Comparison of ENCODE assay signal across 8 mouse cellular contexts in genomic region chr1:75381482-75382355, GRCm38 (mm10). TPM values are rescaled to one million over a fixed set of nuclear protein-coding genes. Genes with fewer than 3 reads are reported as not detected.
A peak's percentile ranks its signal among the peaks of the same experiment; 100 is the strongest.
DNase-seq lines count a peak whose midpoint lies in the region; ATAC-seq and TF ChIP-seq lines count a peak whose summit lies in the region.

No protein-coding gene starts in this region.

- no peaks in the 10 kb centered on the region for H3K27me3 ChIP-seq in kidney, adult 2 months (replicated peaks; ENCODE audit: control insufficient read depth, insufficient read depth, low read length)
- peaks cover 3% of the 10 kb centered on the region; the same call in 1 of the 2 replicates for H3K27me3 ChIP-seq in heart, embryonic 14.5 days (ENCODE audit: control insufficient read depth, insufficient read depth, low read length)
- peaks cover 30% of the 10 kb centered on the region for H3K27me3 ChIP-seq in limb, embryonic 12.5 days
- H3K27me3 ChIP-seq in neural tube, embryonic 12.5 days (replicated peaks): peaks cover 31% of the 10 kb centered on the region

- no peaks in the 10 kb centered on the region for H3K36me3 ChIP-seq in kidney, adult 2 months (ENCODE audit: control insufficient read depth, insufficient read depth, low read length)
- peaks cover 2% of the 10 kb centered on the region; the same call in 1 of the 2 replicates for H3K36me3 ChIP-seq in ES-E14 (ENCODE audit: control insufficient read depth, insufficient read depth, low read length, poor library complexity, severe bottlenecking)
- H3K36me3 ChIP-seq in heart, embryonic 14.5 days (ENCODE audit: control insufficient read depth, insufficient read depth, low read length): peaks cover 12% of the 10 kb centered on the region
- H3K36me3 ChIP-seq in limb, embryonic 12.5 days: peaks cover 10% of the 10 kb centered on the region
- H3K36me3 ChIP-seq in neural tube, embryonic 12.5 days: no peaks in the 10 kb centered on the region; the same call in 1 of the 2 replicates

- H3K9ac ChIP-seq in ES-E14 (ENCODE audit: insufficient read depth, low read depth, low read length, poor library complexity, severe bottlenecking): peak overlapping the region; percentile 63
- peak overlapping the region; percentile 94 for H3K9ac ChIP-seq in heart, embryonic 14.5 days (ENCODE audit: low read length)
- H3K9ac ChIP-seq in limb, embryonic 12.5 days (replicated peaks): peak overlapping the region; percentile 87
- H3K9ac ChIP-seq in neural tube, embryonic 12.5 days: peak overlapping the region; percentile 84

- peak overlapping the region; percentile 47 for H3K4me3 ChIP-seq in kidney, adult 2 months (ENCODE audit: insufficient read depth, low read depth, low read length)
- H3K4me3 ChIP-seq in ES-E14 (ENCODE audit: insufficient read depth in 1 of 2, low read depth in 1 of 2, low read length in 2 of 2, poor library complexity in 1 of 2, severe bottlenecking in 1 of 2): peak overlapping the region; percentile 69 to 85
- H3K4me3 ChIP-seq in heart, embryonic 14.5 days (ENCODE audit: control insufficient read depth in 1 of 2, insufficient read depth in 1 of 2, low read depth in 1 of 2, low read length in 2 of 2): peak overlapping the region; percentile 57 to 68
- peak overlapping the region; percentile 86 for H3K4me3 ChIP-seq in limb, embryonic 12.5 days (replicated peaks)
- H3K4me3 ChIP-seq in neural tube, embryonic 12.5 days: peak overlapping the region; percentile 80

- ATAC-seq in heart, embryonic 14.5 days (ENCODE audit: insufficient number of reproducible peaks, insufficient read depth, low FRiP score, low read depth): peak; percentile 31
- peak; percentile 38 for ATAC-seq in limb, embryonic 12.5 days (ENCODE audit: insufficient number of reproducible peaks, insufficient read depth, low FRiP score, low TSS enrichment, low read depth)
- ATAC-seq in neural tube, embryonic 12.5 days (ENCODE audit: low FRiP score, low read depth): peak; percentile 59

- no peaks in the 10 kb centered on the region; the same call in 1 of the 2 replicates for H3K4me1 ChIP-seq in kidney, adult 2 months (ENCODE audit: control insufficient read depth, insufficient read depth, low read length)
- H3K4me1 ChIP-seq in ES-E14 (ENCODE audit: control insufficient read depth in 2 of 2, insufficient read depth in 2 of 2, low read length in 2 of 2, poor library complexity in 1 of 2): peaks cover 4 to 9% of the 10 kb centered on the region in 2 experiments
- peaks cover 40 to 62% of the 10 kb centered on the region in 2 experiments for H3K4me1 ChIP-seq in heart, embryonic 14.5 days (ENCODE audit: control insufficient read depth in 2 of 2, insufficient read depth in 2 of 2, low read length in 2 of 2)
- peaks cover 49% of the 10 kb centered on the region for H3K4me1 ChIP-seq in limb, embryonic 12.5 days (replicated peaks)
- peaks cover 49% of the 10 kb centered on the region for H3K4me1 ChIP-seq in neural tube, embryonic 12.5 days

- peak overlapping the region; percentile 95 for H3K4me2 ChIP-seq in heart, embryonic 14.5 days (ENCODE audit: low read length)
- peak overlapping the region; percentile 90 for H3K4me2 ChIP-seq in limb, embryonic 12.5 days
- H3K4me2 ChIP-seq in neural tube, embryonic 12.5 days (replicated peaks): peak overlapping the region; percentile 97

- no peak overlapping the region for H3K27ac ChIP-seq in kidney, adult 2 months (ENCODE audit: insufficient read depth, low read depth, low read length)
- H3K27ac ChIP-seq in ES-E14 (ENCODE audit: insufficient read depth, low read depth, low read length, poor library complexity, severe bottlenecking): no peak overlapping the region; the same call in 1 of the 2 replicates
- H3K27ac ChIP-seq in heart, embryonic 14.5 days (replicated peaks in 1 of 2; ENCODE audit: control insufficient read depth in 1 of 2, insufficient read depth in 1 of 2, low read depth in 2 of 2, low read length in 2 of 2): peak overlapping the region; percentile 73 to 89
- H3K27ac ChIP-seq in limb, embryonic 12.5 days: peak overlapping the region; percentile 69
- peak overlapping the region; percentile 63 for H3K27ac ChIP-seq in neural tube, embryonic 12.5 days

- 13% methylated on average over 48 of the region's 60 CpGs for WGBS in kidney, adult 2 months
- WGBS in heart, embryonic 14.5 days: 5% methylated on average over 52 of the region's 60 CpGs
- 5% methylated on average over 35 of the region's 60 CpGs for WGBS in limb, embryonic 12.5 days
- WGBS in neural tube, embryonic 12.5 days: 2% methylated on average over 53 of the region's 60 CpGs

- intact Hi-C loops in gastrocnemius, postnatal 14 days (cut with DNase I; ENCODE audit: low total_unique reads): no loop called here

- TF ChIP-seq CTCF in kidney, adult 2 months (conservative IDR thresholded peaks at IDR 0.05; ENCODE audit: insufficient read depth, insufficient read length, low read depth, low read length): no peak

- TF ChIP-seq POLR2A in kidney, adult 2 months (IDR thresholded peaks at IDR 0.05; ENCODE audit: low read depth, low read length): no peak

- in situ Hi-C loops in ES-E14 (cut with MboI; ENCODE audit: low sequenced_read_pairs in 2 of 2, unreplicated experiment in 2 of 2): no loop called here

- no peaks in the 10 kb centered on the region for H3K9me3 ChIP-seq in ES-E14 (ENCODE audit: control insufficient read depth, insufficient read depth, low read depth, low read length)
- no peaks in the 10 kb centered on the region for H3K9me3 ChIP-seq in heart, embryonic 14.5 days (ENCODE audit: control insufficient read depth, low read length)
- H3K9me3 ChIP-seq in limb, embryonic 12.5 days: no peaks in the 10 kb centered on the region
- H3K9me3 ChIP-seq in neural tube, embryonic 12.5 days: no peaks in the 10 kb centered on the region

- peak; percentile 31 for DNase-seq in kidney, adult 2 months
- no peak for DNase-seq in kidney, adult 11 months
- no peak for DNase-seq in ES-E14 (ENCODE audit: low read depth, low spot score)
- peak; percentile 84 to 85 for DNase-seq in cerebellum, postnatal 14 days
- DNase-seq in gastrocnemius, postnatal 14 days: no peak

TF ChIP-seq in ES-E14, 5 proteins besides CTCF, POLR2A, EP300 and RAD21:
- no peak for TF ChIP-seq HCFC1 (IDR thresholded peaks at IDR 0.05; ENCODE audit: borderline replicate concordance, insufficient read depth, low read length)
TF ChIP-seq in ES-E14: peak in this region for 0.

RNA-seq across cellular contexts. Expression of gene Speg, which starts 6.6 kb away (rescaled TPM):
- polyA plus RNA-seq in kidney, adult 2 months (2012; rRNA removed): 34.6 and 43.9 TPM in 2 replicates
- total RNA-seq in ES-E14 (2012; rRNA removed): 16.9 and 31.2 TPM in 2 replicates
- 52.4 and 53.4 TPM in 2 replicates for polyA plus RNA-seq in heart, embryonic 14.5 days (2014; fragmentation: Nextera tagmentation; extraction: Ambion mirVana)
- 30.4 and 30.7 TPM in 2 replicates for polyA plus RNA-seq in limb, embryonic 12.5 days (2016; fragmentation: Nextera tagmentation; extraction: Ambion mirVana)
- polyA plus RNA-seq in neural tube, embryonic 12.5 days (2016; fragmentation: Nextera tagmentation; extraction: Ambion mirVana): 15.8 and 17.1 TPM in 2 replicates
- 100 to 1,000 TPM; 167 to 173 TPM for total RNA-seq in gastrocnemius, postnatal 14 days (2021)

RNA-seq across cellular contexts. Expression of gene Des, which starts 21.6 kb away (rescaled TPM):
- polyA plus RNA-seq in kidney, adult 2 months (2012; rRNA removed): 17.0 and 32.1 TPM in 2 replicates
- 10.8 and 19.4 TPM in 2 replicates for total RNA-seq in ES-E14 (2012; rRNA removed)
- polyA plus RNA-seq in heart, embryonic 14.5 days (2014; fragmentation: Nextera tagmentation; extraction: Ambion mirVana): 351 and 377 TPM in 2 replicates
- 23.5 and 25.3 TPM in 2 replicates for polyA plus RNA-seq in limb, embryonic 12.5 days (2016; fragmentation: Nextera tagmentation; extraction: Ambion mirVana)
- polyA plus RNA-seq in neural tube, embryonic 12.5 days (2016; fragmentation: Nextera tagmentation; extraction: Ambion mirVana): 9.3 and 12.7 TPM in 2 replicates
- 1,000 to 10,000 TPM; 1,553 to 1,562 TPM for total RNA-seq in gastrocnemius, postnatal 14 days (2021)

RNA-seq across cellular contexts. Expression of gene Gmppa, which starts 54.0 kb away (rescaled TPM):
- polyA plus RNA-seq in kidney, adult 2 months (2012; rRNA removed): 82.4 and 95.0 TPM in 2 replicates
- 40.2 and 51.6 TPM in 2 replicates for total RNA-seq in ES-E14 (2012; rRNA removed)
- 53.3 and 71.9 TPM in 2 replicates for polyA plus RNA-seq in heart, embryonic 14.5 days (2014; fragmentation: Nextera tagmentation; extraction: Ambion mirVana)
- 49.1 and 61.0 TPM in 2 replicates for polyA plus RNA-seq in limb, embryonic 12.5 days (2016; fragmentation: Nextera tagmentation; extraction: Ambion mirVana)
- polyA plus RNA-seq in neural tube, embryonic 12.5 days (2016; fragmentation: Nextera tagmentation; extraction: Ambion mirVana): 69.9 and 83.5 TPM in 2 replicates
- 10 to 100 TPM; 34.5 to 38.7 TPM for total RNA-seq in gastrocnemius, postnatal 14 days (2021)

Comparison
In these comparisons a context has a peak if more than half of its experiments do, and no peak if none do; other contexts are left out.
1. DNase-seq: peak in kidney, adult 2 months (single experiment) and cerebellum, postnatal 14 days (2 of 2); none in kidney, adult 11 months (single experiment), ES-E14 (single experiment) and gastrocnemius, postnatal 14 days (single experiment).
2. H3K27ac ChIP-seq: peak in heart, embryonic 14.5 days (2 of 2), limb, embryonic 12.5 days (single experiment) and neural tube, embryonic 12.5 days (single experiment); none in kidney, adult 2 months (single experiment) and ES-E14 (single experiment).
3. RNA of gene Des, which starts 21.6 kb away (polyA plus RNA-seq): 351 to 377 TPM in heart, embryonic 14.5 days; 17.0 to 32.1 TPM in kidney, adult 2 months, 23.5 to 25.3 TPM in limb, embryonic 12.5 days and 9.3 to 12.7 TPM in neural tube, embryonic 12.5 days; every median in the first group is over 10 times any median in the second.
4. Peak in every context shown above with its lines, with median percentiles within 50 percentile points of each other: H3K4me3 ChIP-seq, H3K9ac ChIP-seq, ATAC-seq and H3K4me2 ChIP-seq.